Mouse (Mus musculus) testis, adult 2 months (tissue): ENCODE results near the gene Cyp3a13. TPM values are rescaled to one million over a fixed set of nuclear protein-coding genes. Genes with fewer than 3 reads are reported as not detected.
A peak's percentile ranks its signal among the peaks of the same experiment; 100 is the strongest.

Source experiments
- H3K27ac ChIP-seq: fragments of 200-500 bp; 2 replicates; pipeline ENCODE4 v1.5.1; 2012; ENCODE audit warnings: low read depth, low read length; ENCODE audit not compliant: control insufficient read depth, insufficient read depth
- H3K27me3 ChIP-seq: fragments of 200-500 bp; 2 replicates; pipeline ENCODE4 v1.6.1; 2012; ENCODE audit warnings: mild to moderate bottlenecking, low read length, moderate library complexity; ENCODE audit not compliant: control insufficient read depth, insufficient read depth
- H3K36me3 ChIP-seq: fragments of 200-500 bp; 2 replicates; pipeline ENCODE4 v1.6.1; 2012; ENCODE audit warnings: mild to moderate bottlenecking, low read length; ENCODE audit not compliant: control insufficient read depth, insufficient read depth
- H3K4me1 ChIP-seq: fragments of 200-500 bp; 2 replicates; pipeline ENCODE4 v1.6.1; 2012; ENCODE audit warnings: low read length; ENCODE audit not compliant: control insufficient read depth, insufficient read depth
- H3K4me3 ChIP-seq: fragments of 200-500 bp; 2 replicates; pipeline ENCODE4 v1.5.1; 2012; ENCODE audit warnings: low read depth, mild to moderate bottlenecking, low read length, moderate library complexity, mixed read lengths; ENCODE audit not compliant: control insufficient read depth
- CTCF ChIP-seq: fragments of 200-500 bp; IDR thresholded peaks from 2 replicates; pipeline ENCODE4 v1.5.1; 2012; ENCODE audit warnings: low read depth, mild to moderate bottlenecking, inconsistent platforms, low read length, moderate library complexity; ENCODE audit not compliant: control insufficient read depth, insufficient read depth, insufficient replicate concordance
- POLR2A ChIP-seq: fragments of 200-500 bp; IDR thresholded peaks from 2 replicates; pipeline ENCODE4 v1.6.1; 2012; ENCODE audit warnings: low read depth, mild to moderate bottlenecking, inconsistent platforms, low read length, moderate library complexity; ENCODE audit not compliant: control insufficient read depth
- polyA plus RNA-seq: library from polyadenylated mRNA; depleted of rRNA; stranded (reverse); fragments of >200 nt; gene quantifications from 2 replicates; pipeline ENCODE4 v1.2.3, GENCODE M21; 2012; rRNA removed

Cyp3a13 gene
- polyA plus RNA-seq, result not detected in 2 replicates

DNA sequence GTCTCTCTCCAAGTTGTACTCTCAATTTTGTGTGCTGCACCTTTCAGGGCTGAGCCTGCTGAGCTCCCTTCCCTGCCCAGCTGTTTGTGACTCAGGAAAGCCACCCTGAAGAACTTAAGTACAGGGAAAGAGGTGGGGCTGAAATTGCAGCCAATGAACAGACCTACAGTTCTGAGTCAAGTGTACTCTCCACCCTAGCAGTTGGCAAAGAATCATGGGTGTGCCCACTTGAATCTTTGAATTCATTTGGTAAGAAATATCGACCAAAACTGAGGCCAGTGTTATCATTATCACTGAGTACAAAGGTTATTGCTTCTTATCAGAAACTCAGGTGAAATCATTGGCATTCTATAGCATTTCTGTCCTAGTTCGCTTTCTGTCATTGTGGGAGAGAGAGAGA is at the start of gene Cyp3a13:
Gene Cyp3a13, minus strand, starts transcription at position 88 of the 400 bp plus-strand sequence.
- Histone ChIP-seq H3K27ac (no peak within 1 kb of the TSS), H3K4me1 (no peaks in the 10 kb centered on the region), H3K36me3 (no peaks in the 10 kb centered on the region), H3K27me3 (no peaks in the 10 kb centered on the region), H3K4me3 (no peak within 1 kb of the TSS)
- TF ChIP-seq POLR2A, result no peak
- no peak for TF ChIP-seq CTCF

DNA sequence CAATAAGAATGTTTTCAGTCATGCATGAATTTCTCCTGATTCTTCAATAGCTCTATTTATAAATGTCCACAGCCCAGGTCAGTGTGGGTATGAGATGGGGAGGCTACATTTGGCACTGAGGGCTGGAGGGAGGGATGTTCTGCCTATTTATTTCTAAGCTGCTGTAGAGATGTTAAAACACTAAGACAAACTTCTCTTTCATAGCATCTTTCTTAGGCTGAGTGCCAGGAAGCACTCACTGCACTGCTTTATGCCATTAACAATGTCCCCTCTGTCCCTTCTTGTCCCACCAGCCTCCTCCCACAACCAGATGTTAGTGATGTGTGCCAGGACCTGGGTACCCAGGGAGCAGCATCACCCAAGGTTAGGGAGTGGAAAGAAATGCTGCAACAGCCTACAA is 45.1 kb upstream of the Cyp3a13 start:
- Histone ChIP-seq H3K27ac (no peak overlapping the region), H3K4me3 (no peak overlapping the region), H3K27me3 (no peaks in the 10 kb centered on the region), H3K36me3 (no peaks in the 10 kb centered on the region), H3K4me1 (no peaks in the 10 kb centered on the region)
- TF ChIP-seq CTCF (no peak), POLR2A (no peak)

DNA sequence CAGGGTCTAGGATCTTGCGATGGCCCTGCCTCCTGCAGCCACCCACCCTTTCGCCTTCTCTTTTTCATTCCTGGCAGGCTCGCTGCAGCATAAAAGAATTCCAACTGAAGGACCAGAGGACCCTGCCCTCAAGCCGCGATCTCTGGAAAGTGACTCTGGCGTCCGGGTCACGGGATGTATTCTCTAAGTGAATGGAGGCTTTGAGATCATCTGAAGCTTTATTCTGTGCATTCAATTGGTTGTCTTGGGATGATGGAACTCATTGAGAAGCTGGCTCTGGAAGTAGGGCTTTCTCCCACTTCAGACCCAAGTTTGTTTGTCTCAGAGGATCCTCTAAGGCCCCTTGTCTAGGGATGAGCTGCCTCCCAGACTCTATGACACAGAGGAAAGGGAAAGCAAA is 41.5 kb upstream of the Cyp3a13 start, which contains the start of gene Gjc3:
Gene Gjc3, minus strand, starts transcription at position 154 of the 400 bp plus-strand sequence.
- no peak for TF ChIP-seq CTCF
- TF ChIP-seq POLR2A, result no peak

DNA sequence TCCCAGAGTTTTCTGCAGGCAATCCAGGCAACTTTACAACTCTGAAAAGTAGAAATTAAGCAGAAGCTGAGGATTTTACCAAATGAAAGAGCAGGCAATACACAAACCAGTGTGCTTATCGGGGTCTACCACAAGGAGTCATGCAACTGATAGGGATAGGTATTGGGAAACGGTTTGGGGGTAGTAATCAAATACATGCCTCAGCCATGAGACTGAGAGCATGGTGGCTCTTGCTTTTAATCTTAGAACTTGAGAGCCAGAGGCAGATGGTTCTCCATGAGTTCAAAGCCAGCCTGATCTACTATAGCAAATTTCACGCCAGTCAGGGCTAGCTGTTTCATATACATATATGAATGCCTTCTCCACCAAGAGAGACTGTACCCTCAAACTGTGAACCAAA is 35.0 kb upstream of the Cyp3a13 start:
- H3K36me3 ChIP-seq, result no peaks in the 10 kb centered on the region
- TF ChIP-seq CTCF, result no peak
- no peak for TF ChIP-seq POLR2A
- no peak overlapping the region for H3K4me3 ChIP-seq
- no peak overlapping the region for H3K27ac ChIP-seq
- no peaks in the 10 kb centered on the region for H3K4me1 ChIP-seq
- H3K27me3 ChIP-seq, result no peaks in the 10 kb centered on the region

More for the DNA sequence above, 41.5 kb upstream of the Cyp3a13 start, which contains the start of gene Gjc3:
- Histone ChIP-seq H3K36me3 (no peaks in the 10 kb centered on the region), H3K4me3 (no peak within 1 kb of the TSS), H3K27ac (no peak within 1 kb of the TSS), H3K4me1 (no peaks in the 10 kb centered on the region), H3K27me3 (no peaks in the 10 kb centered on the region)

DNA sequence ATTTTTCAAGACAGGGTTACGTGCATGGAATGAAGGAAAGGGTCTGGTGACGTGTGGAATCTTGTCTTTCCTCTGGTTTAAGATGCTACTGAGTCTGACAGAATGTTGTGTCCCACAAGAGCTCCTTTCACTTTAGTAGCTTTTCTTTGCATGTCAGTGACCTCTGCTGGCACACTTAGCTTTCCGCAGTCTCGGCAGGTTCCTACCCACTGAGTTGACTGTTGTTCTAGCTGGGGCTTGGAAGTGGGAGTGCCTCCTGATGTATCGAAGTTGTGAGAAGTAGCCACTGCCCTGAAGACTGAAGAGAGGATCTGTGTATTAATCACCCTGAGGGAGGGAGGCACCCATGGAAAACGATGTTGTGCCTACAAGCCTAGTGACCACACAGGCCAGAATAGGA is 29.8 kb upstream of the Cyp3a13 start:
- Histone ChIP-seq H3K27me3 (no peaks in the 10 kb centered on the region), H3K4me3 (no peak overlapping the region), H3K36me3 (no peaks in the 10 kb centered on the region), H3K4me1 (no peaks in the 10 kb centered on the region), H3K27ac (no peak overlapping the region)
- TF ChIP-seq POLR2A, result no peak
- TF ChIP-seq CTCF, result peak; percentile 10; the same call in 1 of the 2 replicates

DNA sequence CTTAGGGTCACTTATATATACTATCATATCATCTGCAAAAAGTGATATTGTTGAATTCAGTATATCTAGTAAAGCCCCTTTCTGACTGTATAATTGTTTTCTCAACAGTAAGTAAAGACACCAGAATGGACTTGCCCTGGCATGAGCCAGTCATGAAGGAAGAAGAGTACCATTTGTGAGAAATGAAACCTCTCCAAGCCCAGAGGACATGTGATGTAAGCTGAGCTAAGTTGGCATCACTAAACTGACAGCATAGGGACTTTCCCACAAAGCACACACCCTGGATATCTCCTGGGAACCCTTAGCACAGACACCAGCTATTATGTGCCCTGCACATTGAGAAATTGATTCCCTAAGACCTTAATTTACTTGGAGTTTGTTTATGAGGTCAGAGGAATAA is 25.9 kb upstream of the Cyp3a13 start:
- Histone ChIP-seq H3K4me1 (no peaks in the 10 kb centered on the region), H3K36me3 (no peaks in the 10 kb centered on the region), H3K27me3 (no peaks in the 10 kb centered on the region), H3K4me3 (no peak overlapping the region), H3K27ac (no peak overlapping the region)
- TF ChIP-seq CTCF (no peak), POLR2A (no peak)

DNA sequence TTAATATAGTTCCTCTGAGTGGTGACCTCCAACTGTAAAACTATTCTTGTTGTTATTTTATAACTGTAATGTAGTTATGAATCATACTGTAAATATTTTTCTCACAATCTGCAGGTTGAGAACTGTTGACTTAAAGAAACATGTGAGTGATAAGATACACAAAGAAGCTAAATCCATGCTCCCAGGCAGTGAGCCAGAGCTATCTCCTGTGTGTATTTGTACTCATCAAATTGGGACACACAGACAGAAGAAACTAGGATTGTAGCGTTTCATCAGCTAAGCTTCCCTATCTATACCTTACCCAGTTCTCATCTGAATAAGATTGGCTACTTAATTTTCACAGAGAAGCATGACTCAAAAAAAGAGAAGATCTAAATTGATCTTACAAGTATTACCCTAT is 21.7 kb upstream of the Cyp3a13 start:
- Histone ChIP-seq H3K36me3 (no peaks in the 10 kb centered on the region), H3K4me1 (no peaks in the 10 kb centered on the region), H3K27me3 (no peaks in the 10 kb centered on the region), H3K4me3 (no peak overlapping the region), H3K27ac (no peak overlapping the region)
- TF ChIP-seq POLR2A, result no peak
- no peak for TF ChIP-seq CTCF

DNA sequence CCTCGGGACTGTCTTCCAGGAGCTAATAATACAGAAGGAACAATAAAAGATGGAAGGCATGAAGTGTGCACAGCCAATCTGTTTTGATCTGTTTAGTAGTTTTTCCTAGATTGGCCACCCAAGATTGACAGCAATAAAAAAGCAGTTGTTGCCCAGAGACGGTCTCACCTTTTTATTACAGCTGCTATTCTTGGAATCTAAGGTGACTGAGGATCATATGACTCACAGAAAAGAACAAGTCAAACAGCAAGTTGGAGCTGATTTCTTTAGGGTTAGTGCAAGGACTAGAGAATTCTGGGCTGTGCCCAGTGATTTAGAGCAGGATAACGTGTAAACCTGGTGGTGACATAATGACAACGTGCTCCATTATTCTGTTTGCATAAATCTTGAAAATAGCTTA is 19.5 kb upstream of the Cyp3a13 start:
- H3K27ac ChIP-seq, result no peak overlapping the region
- no peak overlapping the region for H3K4me3 ChIP-seq
- H3K27me3 ChIP-seq, result no peaks in the 10 kb centered on the region
- TF ChIP-seq POLR2A (no peak), CTCF (no peak)
- H3K4me1 ChIP-seq, result no peaks in the 10 kb centered on the region
- no peaks in the 10 kb centered on the region for H3K36me3 ChIP-seq
